Mouse (Mus musculus) lung, adult 2 months (tissue): ENCODE results near the gene Gm29666.

Experiments
- CTCF ChIP-seq: fragments of 200-500 bp; IDR thresholded peaks from 2 replicates; pipeline ENCODE4 v1.5.1; 2011; ENCODE audit warnings: mild to moderate bottlenecking, low read length, control low read depth; ENCODE audit not compliant: insufficient read depth
- POLR2A ChIP-seq: fragments of 200-500 bp; IDR thresholded peaks from 2 replicates; pipeline ENCODE4 v1.6.1; 2011; ENCODE audit warnings: low read depth, mild to moderate bottlenecking, control low read depth, low read length, borderline replicate concordance; ENCODE audit errors: extremely low read depth

DNA sequence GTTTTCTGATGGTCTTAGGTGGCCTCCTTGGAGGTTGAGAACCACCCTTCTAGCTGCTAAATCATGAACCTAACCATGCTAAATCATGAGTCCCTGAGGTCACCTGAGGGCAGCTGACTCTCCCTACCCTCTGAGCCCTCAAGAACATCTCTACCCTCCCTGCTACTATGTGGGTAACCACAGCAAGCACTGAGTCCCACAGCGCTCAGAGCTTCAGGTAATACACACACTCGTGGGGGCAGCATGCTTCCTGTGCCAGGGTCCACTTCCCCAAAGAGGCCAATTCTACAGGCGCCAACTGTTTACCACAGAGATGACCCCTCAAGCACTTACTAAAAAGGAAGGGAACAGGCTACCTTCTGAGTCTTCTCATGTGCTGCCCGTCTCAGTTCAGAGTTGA lies 48.7 kb upstream of the Gm29666 start:
- TF ChIP-seq POLR2A (no peak), CTCF (no peak)
